ENCODE assay signal across 18 mouse cellular contexts in genomic region chr6:147299607-147300006, GRCm38 (mm10). TPM values are rescaled to one million over a fixed set of nuclear protein-coding genes. Genes with fewer than 3 reads are reported as not detected.
"Had no signal": no experiment of that assay in that cellular context is flagged by ENCODE, and none has a peak within 500 bp of the region (broad histone marks: within the 10 kb centered on the region; RNA-seq: fewer than 3 reads in every experiment).

No protein-coding gene starts in this region.

- H3K4me3 ChIP-seq: layer of hippocampus, adult 2 months; limb, embryonic 10.5 days; limb, embryonic 13.5 days; liver, embryonic 12.5 days; liver, embryonic 15.5 days; lung, embryonic 15.5 days; megakaryocyte, embryonic 14.5 days had no signal

- H3K4me1 ChIP-seq: limb, embryonic 10.5 days; limb, embryonic 13.5 days; liver, embryonic 12.5 days; liver, embryonic 15.5 days; lung, embryonic 15.5 days; megakaryocyte, embryonic 14.5 days had no signal

- H3K36me3 ChIP-seq: limb, embryonic 10.5 days; limb, embryonic 13.5 days; liver, embryonic 12.5 days; liver, embryonic 15.5 days; lung, embryonic 15.5 days had no signal

- DNase-seq: kidney, adult 18-20 months; kidney, postnatal 25 days; layer of hippocampus, adult 9-11 months; liver; lung, adult 18-20 months; lung, postnatal 10 days; lung, postnatal 36 days; midbrain, embryonic 14.5 days; thymus, postnatal 36 days had no signal

- H3K27ac ChIP-seq: kidney, postnatal 0 days; layer of hippocampus, adult 2 months; limb, embryonic 10.5 days; limb, embryonic 13.5 days; liver, embryonic 12.5 days; liver, embryonic 15.5 days; lung, embryonic 15.5 days; stomach, postnatal 0 days had no signal

- H3K27me3 ChIP-seq: limb, embryonic 13.5 days; liver, embryonic 12.5 days; liver, embryonic 15.5 days; lung, embryonic 15.5 days; megakaryocyte, embryonic 14.5 days had no signal

RNA-seq across cellular contexts. Expression of gene Pthlh, which starts 35.6 kb away (rescaled TPM):
- polyA plus RNA-seq: liver, embryonic 15.5 days had no signal
